Mouse (Mus musculus) adrenal gland, adult (tissue): ENCODE data around the gene Dad1.

Experiments used
- DNase-seq, 2 experiments: peaks; one replicate each; pipeline ENCODE4 v3.0.0; 2022 to 2023; ENCODE audit warnings: low spot score in 1 of 2; ENCODE audit not compliant: inconsistent age in 2 of 2

Dad1 gene

GRCm38 (mm10) chr14:54226911-54227811 is 26.7 kb downstream of the Dad1 start:
- peak; percentile 54 to 76 for DNase-seq

- no peak for DNase-seq
Observed at GRCm38 (mm10) chr14:54225725-54226124, 28.2 kb downstream of the Dad1 start.

GRCm38 (mm10) chr14:54224484-54225467 is 29.1 kb downstream of the Dad1 start:
- peak; percentile 72 to 84 for DNase-seq

GRCm38 (mm10) chr14:54224064-54224417 is 29.9 kb downstream of the Dad1 start:
- DNase-seq = no peak

GRCm38 (mm10) chr14:54223315-54224063 is 30.4 kb downstream of the Dad1 start:
- peak in 1 of 2 experiments; percentile 40 for DNase-seq

GRCm38 (mm10) chr14:54222289-54222727 is 31.6 kb downstream of the Dad1 start:
- DNase-seq = peak; percentile 79 to 91

- peak in 1 of 2 experiments; percentile 34 for DNase-seq
Observed at GRCm38 (mm10) chr14:54221641-54222040, 32.3 kb downstream of the Dad1 start.

- peak in 1 of 2 experiments; percentile 30 for DNase-seq
Observed at GRCm38 (mm10) chr14:54220726-54221494, 33.0 kb downstream of the Dad1 start.

- DNase-seq = peak in 1 of 2 experiments; percentile 15
Observed at GRCm38 (mm10) chr14:54219849-54220248, 34.1 kb downstream of the Dad1 start.

- peak in 1 of 2 experiments; percentile 17 for DNase-seq
Observed at GRCm38 (mm10) chr14:54219256-54219655, 34.6 kb downstream of the Dad1 start.

- DNase-seq = peak in 1 of 2 experiments; percentile 17
Observed at GRCm38 (mm10) chr14:54218721-54219120, 35.2 kb downstream of the Dad1 start.

- DNase-seq = peak in 1 of 2 experiments; percentile 15
Observed at GRCm38 (mm10) chr14:54218233-54218632, 35.7 kb downstream of the Dad1 start.

- DNase-seq = peak in 1 of 2 experiments; percentile 77
Observed at GRCm38 (mm10) chr14:54216126-54216525, 37.8 kb downstream of the Dad1 start.

GRCm38 (mm10) chr14:54214901-54215300 is 39.0 kb downstream of the Dad1 start:
- DNase-seq = peak in 1 of 2 experiments; percentile 25

- peak in 1 of 2 experiments; percentile 19 for DNase-seq
Observed at GRCm38 (mm10) chr14:54214477-54214876, 39.4 kb downstream of the Dad1 start.

- DNase-seq = peak in 1 of 2 experiments; percentile 22
Observed at GRCm38 (mm10) chr14:54213734-54214133, 40.2 kb downstream of the Dad1 start.

- DNase-seq = peak in 1 of 2 experiments; percentile 19
Observed at GRCm38 (mm10) chr14:54211755-54212154, 42.1 kb downstream of the Dad1 start.

GRCm38 (mm10) chr14:54211199-54211598 is 42.7 kb downstream of the Dad1 start:
- peak in 1 of 2 experiments; percentile 16 for DNase-seq

GRCm38 (mm10) chr14:54210401-54210800 is 43.5 kb downstream of the Dad1 start:
- no peak for DNase-seq

GRCm38 (mm10) chr14:54209932-54210331 is 44.0 kb downstream of the Dad1 start:
- no peak for DNase-seq
